Mouse (Mus musculus) embryonic facial prominence, embryonic 12.5 days (tissue): Measurements from ENCODE around the gene Atp6ap1l. TPM values are rescaled to one million over a fixed set of nuclear protein-coding genes. Genes with fewer than 3 reads are reported as not detected.

ENCODE experiments used
- ATAC-seq: fragments of 200-750 bp; cut with Nextera tagmentation; 2 replicates; pipeline ENCODE4 v1.8.0; 2017; ENCODE audit not compliant: insufficient number of reproducible peaks, insufficient read depth, low FRiP score, low TSS enrichment
- H3K27ac ChIP-seq: fragments of 300-500 bp; sonication (generic); 2 replicates; pipeline ENCODE4 v1.5.1; 2016; ENCODE audit warnings: mild to moderate bottlenecking
- H3K27me3 ChIP-seq: fragments of 300-500 bp; sonication (generic); 2 replicates; pipeline ENCODE4 v1.6.1; 2016; ENCODE audit warnings: mild to moderate bottlenecking, moderate library complexity
- H3K36me3 ChIP-seq: fragments of 300-500 bp; sonication (generic); 2 replicates; pipeline ENCODE4 v1.6.1; 2016; ENCODE audit warnings: mild to moderate bottlenecking
- H3K4me1 ChIP-seq: fragments of 300-500 bp; sonication (generic); 2 replicates; pipeline ENCODE4 v1.6.1; 2016
- H3K4me2 ChIP-seq: fragments of 300-500 bp; sonication (generic); replicated peaks from 2 replicates; pipeline ENCODE4 v1.6.1; 2016; ENCODE audit warnings: mild to moderate bottlenecking, moderate library complexity
- H3K4me3 ChIP-seq: fragments of 300-500 bp; sonication (generic); 2 replicates; pipeline ENCODE4 v1.5.1; 2016; ENCODE audit warnings: mild to moderate bottlenecking
- H3K9ac ChIP-seq: fragments of 300-500 bp; sonication (generic); 2 replicates; pipeline ENCODE4 v1.6.1; 2016; ENCODE audit warnings: mild to moderate bottlenecking, moderate library complexity
- H3K9me3 ChIP-seq: fragments of 300-500 bp; sonication (generic); 2 replicates; pipeline ENCODE4 v1.6.1; 2016; ENCODE audit warnings: mild to moderate bottlenecking, moderate library complexity
- WGBS: fragments of 180-500 bp; shearing (Covaris S2); methylation state at CpG from one replicate; pipeline ENCODE4 v1.1.7; 2016; 5-methylcytosine and 5-hydroxymethylcytosine counted together
- polyA plus RNA-seq: library from polyadenylated mRNA; unstranded; fragments of >200 nt; fragmentation: Nextera tagmentation; extraction: Ambion mirVana; gene quantifications from 2 replicates; pipeline ENCODE4 v1.2.1, GENCODE M21; 2016

Gene Atp6ap1l
- polyA plus RNA-seq, 1 experiment from 2014 or later, result 1.8 TPM

DNA sequence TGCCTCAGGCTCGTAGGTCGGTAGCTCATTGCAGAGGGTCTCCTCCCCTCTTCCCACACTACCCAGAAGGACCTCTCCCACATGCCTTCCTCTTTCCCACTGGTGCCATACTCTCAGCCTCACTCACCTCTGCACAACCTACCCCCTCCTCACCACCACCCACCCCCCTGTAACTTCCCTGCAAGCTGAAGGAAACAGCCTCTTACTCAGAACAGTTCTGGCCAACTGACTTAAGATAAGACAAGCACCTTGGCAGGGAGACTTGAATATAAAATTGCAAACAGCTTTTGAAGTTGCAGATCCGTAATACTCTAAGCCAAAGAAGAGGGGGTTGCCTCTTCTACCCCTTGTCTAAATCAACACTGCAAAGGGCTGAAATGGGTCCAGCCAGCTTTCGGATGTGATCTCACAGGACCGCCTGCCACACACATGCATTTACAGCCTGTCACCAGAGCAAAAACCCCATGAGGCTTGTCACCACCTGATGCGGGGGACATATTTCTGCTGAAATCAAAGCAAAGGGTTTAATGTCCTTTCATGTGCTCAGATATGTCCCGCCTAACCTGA lies 71.4 kb downstream of the Atp6ap1l start:
- no peaks in the 10 kb centered on the region for H3K4me1 ChIP-seq
- 82% methylated on average over 7 of the region's 7 CpGs for WGBS
- H3K4me3 ChIP-seq, result no peak overlapping the region
- H3K4me2 ChIP-seq, result no peak overlapping the region
- no peak overlapping the region for H3K27ac ChIP-seq
- H3K36me3 ChIP-seq, result no peaks in the 10 kb centered on the region
- no peaks in the 10 kb centered on the region for H3K9me3 ChIP-seq
- ATAC-seq, result no peak
- H3K27me3 ChIP-seq, result no peaks in the 10 kb centered on the region
- no peak overlapping the region for H3K9ac ChIP-seq

Other genes with a start within 250 kb of the Atp6ap1l start
- 232 and 260 TPM in 2 replicates for gene Rps23, start 17.6 kb upstream of the Atp6ap1l start, polyA plus RNA-seq